Mouse (Mus musculus) Muller cell, postnatal 12 days (primary cell): ENCODE results near the gene Stk39.
A peak's percentile ranks its signal among the peaks of the same experiment; 100 is the strongest.

Source experiments
- DNase-seq: peaks from one replicate; pipeline ENCODE4 v3.0.0-alpha.2; 2015; ENCODE audit errors: inconsistent ontology term

Stk39 gene

DNA sequence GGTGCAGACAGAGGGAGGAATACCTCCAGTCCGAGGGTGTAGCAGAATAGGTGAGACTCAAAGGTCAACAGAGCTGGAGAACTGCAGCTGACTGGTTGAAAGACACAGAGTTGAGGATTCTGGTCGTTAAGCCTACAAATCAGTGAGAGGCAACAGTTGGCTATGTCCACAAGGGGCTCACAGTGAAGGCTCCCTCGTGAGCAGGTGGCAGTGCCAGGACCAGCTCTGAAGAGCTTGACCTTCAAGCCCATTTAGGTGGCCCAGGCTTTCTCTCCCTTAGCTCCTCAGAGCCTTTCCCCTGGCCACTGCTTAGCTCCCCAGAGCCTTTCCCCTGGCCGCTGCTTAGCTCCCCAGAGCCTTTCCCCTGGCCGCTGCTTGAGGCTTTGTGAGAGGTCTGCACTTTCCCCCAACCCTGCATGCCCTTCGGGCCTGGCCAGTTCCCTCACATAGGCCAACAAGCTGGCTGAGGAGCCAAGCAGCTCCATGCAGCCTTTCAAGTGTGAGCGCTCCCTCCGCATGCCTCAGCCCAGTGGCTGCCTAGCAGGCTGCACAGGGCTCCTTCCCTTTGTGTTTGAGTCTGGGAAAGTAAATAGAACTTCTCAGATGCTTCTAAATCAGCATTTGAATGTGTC is 125.3 kb downstream of the Stk39 start:
- peak; percentile 30 for DNase-seq

DNA sequence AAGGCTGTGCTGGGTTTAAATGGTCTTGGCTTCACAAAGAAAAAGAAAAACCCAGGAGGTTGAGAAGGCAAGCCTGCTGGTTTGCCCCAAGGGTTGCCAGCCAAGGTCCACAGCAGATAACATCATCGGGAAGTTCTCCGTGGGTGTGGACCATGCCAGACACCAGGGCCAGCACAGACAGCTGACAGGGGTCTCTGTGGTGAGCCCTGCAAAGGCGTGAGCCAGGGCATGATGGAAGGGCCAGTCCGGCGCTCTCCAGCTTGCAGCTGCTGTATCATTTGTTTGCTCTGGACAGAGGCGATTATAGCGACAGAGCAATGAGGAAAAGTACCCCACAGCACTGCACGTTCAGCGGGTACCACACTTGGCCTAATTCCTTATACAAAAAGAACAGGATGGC is 126.8 kb downstream of the Stk39 start:
- DNase-seq: no peak

DNA sequence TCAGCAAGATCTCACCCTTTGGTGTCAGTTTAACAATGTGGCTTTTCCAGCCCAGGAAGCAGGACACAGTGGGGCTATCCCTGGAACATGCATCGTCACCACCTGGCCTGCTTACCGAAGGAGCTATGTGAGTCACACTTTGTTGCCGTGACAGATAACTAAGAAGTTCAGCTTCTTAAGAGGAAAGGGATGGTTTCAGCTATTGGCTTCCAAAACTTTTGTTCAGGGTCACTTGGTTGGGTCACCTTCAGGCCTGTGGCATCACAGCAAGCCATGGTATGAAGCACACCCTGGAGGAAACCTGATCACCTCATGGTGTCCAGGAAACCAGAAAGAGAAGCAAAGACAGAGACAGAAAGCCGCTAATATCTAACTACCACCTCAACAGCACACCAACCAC is 128.3 kb downstream of the Stk39 start:
- DNase-seq: no peak

DNA sequence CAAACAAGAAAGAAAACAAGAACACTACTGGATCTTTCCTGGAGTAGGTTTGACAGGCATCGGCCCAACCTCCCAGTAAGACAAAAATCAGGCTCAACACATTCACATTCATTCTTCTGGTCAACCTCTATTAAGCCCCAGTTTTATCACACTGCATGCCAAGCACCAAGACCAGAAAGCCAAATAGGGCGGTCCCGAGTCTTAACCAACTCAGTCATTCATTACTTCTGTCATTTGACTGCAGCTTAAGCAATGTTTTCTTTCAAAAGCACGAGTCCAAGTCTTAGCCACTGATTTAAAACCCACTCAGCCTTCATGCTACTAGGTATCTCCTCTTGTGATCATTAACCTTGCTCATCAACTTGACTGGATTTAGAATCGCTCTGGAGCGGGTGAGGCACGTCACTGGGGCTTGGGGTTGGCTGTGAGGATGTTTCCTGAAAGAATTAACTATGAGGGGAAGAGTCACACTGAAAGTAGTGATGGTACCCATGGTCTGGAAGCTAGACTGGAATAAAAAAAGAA is 129.9 kb downstream of the Stk39 start:
- DNase-seq: no peak

DNA sequence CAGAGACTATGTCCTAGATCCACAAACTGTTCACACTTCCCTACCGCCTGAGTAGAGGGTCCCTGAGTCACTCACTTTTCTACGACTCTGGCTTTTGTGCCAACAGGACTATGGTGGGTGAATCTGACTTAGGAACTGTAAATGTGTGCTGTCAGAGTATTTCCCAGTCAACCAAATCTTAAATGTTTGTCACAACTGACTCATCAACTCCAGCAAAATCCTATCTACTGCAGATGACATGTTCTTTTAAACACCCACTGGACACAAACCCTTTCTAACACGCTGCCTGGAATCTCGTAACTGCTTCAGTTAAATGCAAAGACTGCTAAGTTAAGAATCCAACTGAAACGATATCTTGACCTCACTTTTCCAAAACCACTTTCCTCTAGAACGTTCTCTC is 135.2 kb downstream of the Stk39 start:
- DNase-seq: no peak

DNA sequence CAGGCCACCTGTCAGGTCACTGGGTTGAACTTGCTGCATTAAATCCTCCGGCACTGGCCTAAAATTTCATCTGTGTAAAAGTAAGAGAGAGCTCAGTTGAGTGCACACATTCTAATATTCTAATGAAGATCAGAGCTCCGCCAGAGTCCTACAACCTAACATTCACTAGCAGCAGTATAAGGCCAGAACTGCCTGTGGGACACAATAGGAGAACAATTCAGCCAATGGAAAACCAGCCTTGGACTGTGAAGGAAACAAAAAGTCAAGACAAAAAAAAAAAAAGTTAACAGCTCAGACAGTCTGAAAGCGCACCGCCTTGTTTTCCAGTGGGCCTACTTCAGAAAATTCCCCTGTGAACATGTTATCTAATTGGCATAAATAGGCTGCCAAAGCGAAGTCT is 137.1 kb downstream of the Stk39 start:
- no peak for DNase-seq

DNA sequence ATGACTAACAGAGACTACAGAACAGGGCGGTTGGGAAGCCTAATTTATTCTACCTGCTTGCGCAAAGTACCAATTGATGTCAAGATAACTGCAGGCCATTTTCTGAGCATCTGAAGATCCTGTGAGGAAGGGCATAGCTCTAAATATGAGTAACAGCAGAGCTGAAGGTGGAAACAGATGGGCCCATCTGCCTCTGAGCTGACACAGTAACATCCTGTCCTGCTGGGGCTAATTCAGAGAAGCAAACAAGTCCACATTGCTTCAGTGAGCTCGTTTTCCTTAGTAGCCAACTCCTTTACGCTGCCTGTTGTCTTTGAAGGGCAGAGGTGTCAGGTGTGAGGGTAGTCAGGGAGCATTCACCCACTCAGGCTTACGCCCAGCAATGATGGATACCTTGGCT is 146.8 kb downstream of the Stk39 start:
- no peak for DNase-seq

DNA sequence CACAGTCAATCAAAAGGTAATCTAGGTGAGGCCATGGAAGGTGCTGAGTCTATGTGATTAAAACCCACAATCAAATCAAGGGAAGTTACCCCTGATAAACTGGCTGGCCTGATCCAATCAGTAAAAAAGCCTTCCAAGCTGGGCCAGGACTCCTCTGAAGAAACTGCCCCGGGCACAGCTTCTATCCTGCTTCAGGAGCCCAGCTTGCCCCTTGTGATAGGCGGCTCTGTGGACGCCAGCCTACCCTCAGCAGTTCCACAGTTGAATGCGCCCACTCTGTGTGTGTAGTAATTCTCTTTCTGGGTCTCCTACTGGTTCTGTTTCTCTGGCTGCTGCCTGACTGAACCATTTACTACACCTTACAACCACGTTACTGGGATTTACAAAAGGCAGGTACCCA is 150.8 kb downstream of the Stk39 start:
- no peak for DNase-seq

DNA sequence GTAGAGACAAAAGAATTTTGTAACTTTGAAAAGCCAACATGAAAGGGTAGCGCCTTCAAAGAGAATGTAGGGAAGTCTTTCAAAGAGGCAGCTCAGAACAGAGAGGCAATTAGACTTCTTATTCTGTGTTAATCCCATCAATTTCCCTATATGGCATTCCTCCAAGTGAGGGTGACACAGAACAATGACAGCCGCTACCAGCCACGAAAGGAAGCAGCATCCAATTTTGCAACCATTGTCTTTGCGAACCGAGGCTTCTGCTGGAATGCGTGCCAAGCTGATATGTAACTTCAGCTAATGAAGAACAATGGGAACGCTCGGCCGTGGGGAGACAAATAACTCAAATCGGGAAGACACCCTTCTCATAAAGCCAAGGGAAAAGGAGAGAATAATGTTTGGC is 151.4 kb downstream of the Stk39 start:
- peak; percentile 85 for DNase-seq

DNA sequence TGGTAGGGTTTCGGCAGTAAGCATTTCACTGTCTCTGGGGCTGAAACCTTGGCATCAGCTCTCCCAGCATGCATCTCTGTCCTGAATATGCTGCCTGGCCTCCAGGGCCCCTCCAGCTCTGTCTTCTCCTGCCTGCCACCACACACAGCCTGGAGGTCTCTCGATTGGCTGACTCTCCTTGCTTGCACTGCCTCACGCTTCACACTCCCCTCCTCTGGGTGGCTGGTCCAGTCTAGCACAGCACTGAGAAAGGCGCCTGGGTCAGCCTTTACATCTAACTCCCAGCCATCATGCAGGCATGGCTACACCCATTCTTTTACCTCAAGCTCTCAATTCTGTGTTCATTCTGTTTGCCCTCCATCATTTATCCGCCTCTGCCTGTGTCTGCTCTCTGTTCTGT is 153.6 kb downstream of the Stk39 start:
- no peak for DNase-seq

DNA sequence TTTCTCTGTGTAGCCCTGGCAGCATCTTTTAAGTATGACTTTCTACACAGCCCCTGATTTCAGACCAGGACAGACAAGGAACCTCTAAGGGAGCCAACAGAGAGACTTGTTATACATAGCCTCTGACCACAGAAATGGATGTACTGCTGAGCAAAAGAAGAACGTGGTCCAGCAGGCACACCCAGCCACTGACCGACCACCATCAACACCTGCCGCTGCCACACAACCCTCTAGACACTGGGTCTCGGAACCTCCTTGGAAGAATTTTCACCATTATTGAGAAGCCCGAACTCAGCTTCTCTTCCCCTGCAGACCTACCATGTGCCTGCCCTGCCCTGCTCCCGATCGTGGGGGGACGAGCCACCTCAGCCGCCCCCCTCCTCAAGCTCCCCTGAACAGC is 154.2 kb downstream of the Stk39 start:
- no peak for DNase-seq

DNA sequence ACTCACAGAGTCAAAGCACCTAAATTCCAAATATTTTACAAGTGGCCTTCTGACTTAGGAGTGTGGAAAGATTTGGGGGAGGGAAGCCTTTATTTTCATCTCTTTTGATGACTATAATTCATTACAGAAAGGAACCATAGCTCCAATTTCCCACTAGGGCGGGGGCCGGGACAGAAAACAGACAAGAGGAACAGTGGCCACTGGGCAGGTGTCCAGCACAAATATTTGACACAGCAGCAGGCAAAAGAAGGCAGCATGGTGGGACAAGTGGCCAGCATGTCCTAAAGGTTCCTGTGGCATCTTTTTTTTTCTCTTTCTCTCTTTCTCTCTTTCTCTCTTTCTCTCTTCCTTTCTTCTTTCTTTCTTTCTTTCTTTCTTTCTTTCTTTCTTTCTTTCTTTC is 154.6 kb downstream of the Stk39 start:
- peak; percentile 48 for DNase-seq

DNA sequence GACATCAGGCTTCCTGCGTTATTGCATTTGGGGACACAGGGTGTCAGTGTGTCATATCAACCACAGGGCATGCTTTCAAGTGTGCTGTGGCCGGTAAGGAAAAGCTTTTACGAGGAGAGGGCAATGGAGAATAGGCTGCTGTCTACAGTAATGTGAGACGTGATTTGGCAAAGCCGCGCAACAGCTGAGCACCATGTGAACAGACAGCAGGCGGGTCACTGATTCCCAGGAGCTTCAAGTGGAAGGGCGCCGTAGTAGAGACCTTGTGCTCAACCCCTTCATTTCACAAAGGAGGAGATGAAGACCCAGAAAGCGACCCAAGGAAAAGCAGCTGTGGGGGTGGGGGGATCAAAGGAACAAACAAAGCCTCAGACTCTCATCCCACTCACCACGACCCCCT is 156.8 kb downstream of the Stk39 start:
- DNase-seq: no peak

DNA sequence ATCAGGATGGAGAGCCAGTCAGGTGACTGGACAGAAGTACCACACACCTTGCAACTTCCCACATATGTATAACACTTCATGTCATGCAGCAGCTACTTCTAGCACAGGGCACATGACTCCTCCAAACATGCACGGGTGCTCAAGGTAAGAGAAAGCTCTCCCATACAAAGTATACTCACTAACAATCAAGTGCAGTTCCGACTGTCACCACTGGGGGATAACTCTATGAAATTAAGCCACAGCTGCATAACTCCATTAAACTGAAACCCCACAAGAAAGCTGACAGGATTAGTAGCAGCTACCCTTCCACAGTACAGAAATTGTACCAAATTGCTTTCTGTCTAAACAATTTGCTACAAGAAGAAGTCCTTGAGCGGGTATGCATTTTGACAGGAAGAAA is 161.9 kb downstream of the Stk39 start:
- no peak for DNase-seq

DNA sequence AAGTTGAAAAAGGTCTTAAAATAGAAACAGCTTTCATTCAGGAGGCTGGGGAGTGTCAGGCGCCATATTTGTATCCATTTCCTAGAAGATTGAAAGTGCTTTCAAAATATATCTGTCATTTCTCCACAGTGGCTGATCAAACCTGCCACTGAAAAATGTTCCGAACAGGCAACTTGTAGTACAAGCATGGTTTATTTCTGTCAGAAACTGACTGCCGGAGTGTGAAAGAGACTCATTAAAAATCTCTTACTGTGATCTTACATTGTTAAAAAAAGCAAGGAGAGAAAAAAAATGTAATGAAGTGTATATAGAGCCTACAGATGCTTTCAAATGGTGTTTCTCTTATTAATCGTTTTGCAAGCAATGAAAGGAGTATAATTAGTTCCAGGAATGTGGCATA is 165.5 kb downstream of the Stk39 start:
- no peak for DNase-seq

DNA sequence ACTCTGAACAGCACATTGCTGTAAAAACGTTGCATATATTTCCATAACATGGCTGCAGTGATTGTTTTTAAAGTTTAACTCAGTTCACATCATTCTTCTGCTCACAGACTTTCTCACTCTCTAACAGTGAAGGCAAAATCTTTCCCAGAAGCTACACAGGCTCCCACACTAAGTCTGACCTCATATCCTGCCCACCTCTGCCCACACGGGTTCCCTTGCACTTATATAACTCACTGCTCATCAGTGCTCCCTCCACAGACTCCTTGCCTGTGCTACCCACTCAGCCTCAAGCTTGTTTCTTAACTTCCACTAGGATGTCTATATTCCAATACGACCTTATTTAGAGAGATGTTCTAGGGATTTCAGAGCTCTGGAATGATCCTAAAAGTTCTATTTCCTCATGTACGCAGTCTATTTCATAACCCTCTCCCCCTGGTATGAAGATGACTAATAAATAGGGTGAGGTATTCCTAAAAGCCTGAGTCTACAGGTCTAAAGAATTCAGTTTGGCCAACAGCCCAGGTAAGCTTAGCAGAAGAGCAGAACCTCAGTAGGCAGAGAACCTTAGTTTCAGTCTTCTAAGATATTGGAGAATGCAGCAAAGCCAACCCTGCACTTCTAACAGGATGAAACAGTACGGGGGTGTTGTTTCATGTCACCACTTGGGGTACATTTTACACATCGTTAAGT is 167.2 kb downstream of the Stk39 start:
- no peak for DNase-seq

DNA sequence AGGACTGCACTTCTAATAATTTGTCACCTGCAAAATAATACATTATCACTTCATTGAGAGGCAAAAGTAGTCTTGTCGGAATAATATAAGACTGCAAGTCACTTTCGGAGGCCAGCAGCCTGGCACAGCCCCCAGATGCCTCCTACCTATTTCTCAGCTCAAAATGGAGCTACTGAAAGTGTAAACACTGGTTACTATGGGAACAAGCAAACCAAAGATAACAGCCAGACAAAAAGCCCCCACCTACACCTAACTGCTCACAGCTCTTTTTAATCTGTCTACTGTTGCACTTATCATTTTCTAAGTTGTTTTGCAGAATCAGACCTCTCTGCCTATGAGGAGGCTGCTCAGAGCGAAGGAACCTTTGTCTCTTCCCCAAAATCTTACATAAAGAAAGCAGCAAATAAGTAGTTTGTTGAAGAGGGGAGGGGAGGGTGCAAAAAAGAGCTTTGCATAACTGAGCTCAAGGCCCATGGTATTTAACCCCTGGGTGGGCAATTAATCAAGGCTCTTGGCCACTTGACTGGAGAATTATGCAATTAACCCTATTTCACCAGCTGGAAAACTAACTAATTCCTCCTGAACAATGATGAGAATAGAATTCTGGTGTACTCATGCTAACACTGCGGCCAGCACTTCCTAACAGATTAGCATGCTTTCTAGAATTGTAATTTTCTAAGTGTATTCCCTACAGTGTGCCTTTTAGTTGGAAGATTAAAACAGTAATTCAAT is 170.1 kb downstream of the Stk39 start:
- DNase-seq: peak; percentile 82

DNA sequence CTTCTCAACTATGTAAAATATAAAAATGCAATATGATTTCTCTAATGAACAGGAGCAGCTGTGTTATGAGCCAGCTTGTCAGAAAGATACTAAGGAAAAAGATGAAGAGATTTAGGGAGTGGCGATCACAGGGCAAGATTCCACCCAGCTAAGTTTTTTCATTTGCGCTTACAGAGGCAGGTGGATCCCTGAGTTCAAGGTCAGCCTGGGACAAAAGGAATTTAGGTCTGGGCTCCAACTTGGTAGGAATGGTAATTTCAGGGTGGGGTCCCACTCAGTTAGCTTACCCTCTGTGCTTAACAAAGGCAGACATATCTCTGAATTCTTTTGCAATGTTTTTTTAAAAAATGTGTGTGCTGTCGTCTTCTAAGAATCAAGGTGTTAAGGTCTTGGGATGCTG is 173.7 kb downstream of the Stk39 start:
- DNase-seq: no peak

DNA sequence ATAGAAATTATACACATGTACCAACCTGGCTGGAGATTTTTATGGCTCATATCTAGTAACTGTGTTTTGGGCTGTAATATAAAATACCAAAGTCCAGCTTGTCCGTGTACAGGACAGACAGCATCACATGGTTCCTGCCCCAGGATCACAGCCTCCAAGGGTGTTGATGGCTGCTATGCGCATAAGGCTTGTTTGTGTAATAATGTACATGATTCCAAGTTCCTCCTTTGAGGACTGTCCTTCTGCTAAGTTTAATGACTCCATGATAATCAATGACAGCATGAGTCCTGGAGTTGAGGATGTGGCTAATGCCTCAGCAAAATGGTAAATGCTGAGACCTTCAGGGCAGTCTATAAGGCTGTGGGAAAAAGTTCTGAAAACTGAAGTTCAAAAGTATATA is 174.1 kb downstream of the Stk39 start:
- DNase-seq: no peak

DNA sequence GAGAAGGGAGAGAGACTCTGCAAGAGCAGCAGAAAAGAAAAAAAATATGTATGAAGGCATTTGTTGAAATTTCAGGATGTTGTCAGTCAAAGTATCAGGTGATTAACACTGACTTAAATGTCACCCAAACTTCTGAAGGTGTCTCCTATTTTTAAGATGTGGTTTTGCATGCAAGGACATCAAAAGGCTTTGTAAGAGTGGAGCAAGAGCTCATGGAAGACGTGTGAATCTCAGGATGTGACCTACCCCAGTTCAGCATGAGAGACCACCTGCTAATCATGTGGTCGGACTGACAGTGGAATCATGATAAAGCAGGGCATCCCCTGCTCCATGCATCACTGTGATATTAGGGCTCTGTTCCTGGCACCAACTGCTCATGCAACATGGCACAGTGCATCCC is 175.3 kb downstream of the Stk39 start:
- DNase-seq: no peak

DNA sequence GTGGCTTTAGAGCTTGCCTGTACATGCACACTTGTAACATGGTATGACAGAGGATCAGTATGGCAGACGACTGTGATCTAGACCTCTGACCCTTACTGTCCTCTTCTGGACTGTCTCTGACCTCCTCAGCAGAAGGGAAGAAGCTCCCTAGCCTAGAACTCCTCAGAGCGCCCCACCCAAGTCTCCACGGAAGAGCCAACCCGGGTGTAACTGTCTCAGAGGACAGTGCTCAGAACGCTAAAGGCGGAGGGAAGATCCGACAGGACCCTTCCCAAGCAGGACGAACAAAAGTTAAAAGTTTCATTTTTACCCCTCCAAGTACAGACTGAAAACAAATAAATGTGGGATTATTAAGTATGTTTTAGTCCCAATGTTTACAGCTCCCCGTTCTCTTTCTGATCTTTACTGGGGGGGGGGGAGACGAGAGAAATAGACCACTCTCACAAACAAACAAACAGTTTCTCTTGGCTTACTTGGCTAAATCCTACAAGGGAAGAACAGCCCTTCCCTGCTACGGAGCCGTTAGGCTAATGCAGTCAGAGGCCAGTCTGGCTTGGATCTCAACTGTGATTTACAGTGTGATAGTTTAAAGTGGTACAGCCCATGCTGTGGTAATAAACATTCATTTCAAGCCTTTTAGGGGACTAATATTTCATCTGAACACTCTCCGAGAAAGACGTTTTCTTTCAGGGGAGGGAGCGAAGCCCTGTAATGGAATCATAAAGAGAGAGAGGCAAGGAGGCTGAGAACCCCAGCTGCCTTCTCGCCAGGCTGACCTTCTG is 179.3 kb downstream of the Stk39 start:
- DNase-seq: no peak

DNA sequence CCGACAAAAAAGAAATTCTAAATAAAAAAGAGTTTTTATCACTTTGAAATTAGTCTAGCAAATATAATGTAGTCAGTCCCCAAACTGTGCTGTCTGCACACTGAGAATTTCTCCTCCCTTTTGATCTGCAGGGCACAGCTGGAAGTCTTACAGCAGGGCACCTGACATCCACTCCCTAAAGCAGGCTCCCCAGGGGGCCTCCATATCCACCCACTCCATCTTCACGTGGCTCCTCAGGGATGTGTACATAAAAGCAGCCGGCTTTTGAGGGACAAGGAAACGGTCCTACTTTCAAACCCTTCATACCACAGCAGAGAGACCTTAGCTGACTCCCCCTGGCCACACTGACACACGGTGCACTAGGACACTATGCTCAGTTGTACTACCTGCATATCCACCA is 180.2 kb downstream of the Stk39 start:
- no peak for DNase-seq
